Mouse (Mus musculus): ENCODE measurements at regions not wholly inside any gene's neighbourhood (a gene's known extent, or its start where the extent isn't known, plus 50 kb on each side); places are given as distances from the start of the nearest gene placed in this dataset.
A peak's percentile ranks its signal among the peaks of the same experiment; 100 is the strongest.

GRCm38 (mm10) chr4:26543833-26544232 is 197.1 kb upstream of the Manea start:
- Histone ChIP-seq H3K9ac (ENCODE audit: low read depth, low read length) (no peak overlapping the region), H3K9me3 (replicated peaks; ENCODE audit: low read length) (no peaks in the 10 kb centered on the region), H3K27ac (no peak overlapping the region), H3K4me1 (replicated peaks; ENCODE audit: insufficient read depth, low read length) (no peaks in the 10 kb centered on the region), H3K27me3 (ENCODE audit: insufficient read depth, low read length) (no peaks in the 10 kb centered on the region), H3K4me2 (ENCODE audit: low read length) (no peak overlapping the region), H3K36me3 (ENCODE audit: insufficient read depth, low read length) (no peaks in the 10 kb centered on the region), H3K4me3 (replicated peaks; ENCODE audit: low read depth, low read length) (no peak overlapping the region)
- TF ChIP-seq CTCF (IDR thresholded peaks at IDR 0.05; ENCODE audit: low read depth), result peak; percentile 69
- DNase-seq (ENCODE audit: low spot score) (peak; percentile 81), ATAC-seq (replicated peaks; ENCODE audit: low FRiP score, low read depth) (no peak)
- WGBS, result 43% methylated on average over 1 of the region's 1 CpGs

GRCm38 (mm10) chr4:26542511-26542910 is 195.8 kb upstream of the Manea start:
- Histone ChIP-seq H3K4me2 (ENCODE audit: low read length) (no peak overlapping the region), H3K4me3 (replicated peaks; ENCODE audit: low read depth, low read length) (no peak overlapping the region), H3K27ac (no peak overlapping the region), H3K9me3 (replicated peaks; ENCODE audit: low read length) (no peaks in the 10 kb centered on the region), H3K36me3 (ENCODE audit: insufficient read depth, low read length) (no peaks in the 10 kb centered on the region), H3K4me1 (replicated peaks; ENCODE audit: insufficient read depth, low read length) (no peaks in the 10 kb centered on the region), H3K27me3 (ENCODE audit: insufficient read depth, low read length) (no peaks in the 10 kb centered on the region), H3K9ac (ENCODE audit: low read depth, low read length) (no peak overlapping the region)
- 54% methylated on average over 2 of the region's 2 CpGs for WGBS
- no peak for TF ChIP-seq CTCF (IDR thresholded peaks at IDR 0.05; ENCODE audit: low read depth)
- ATAC-seq (replicated peaks; ENCODE audit: low FRiP score, low read depth) (no peak), DNase-seq (ENCODE audit: low spot score) (no peak)

GRCm38 (mm10) chr4:26508004-26508403 is 161.3 kb upstream of the Manea start:
- Histone ChIP-seq H3K4me3 (replicated peaks; ENCODE audit: low read depth, low read length) (no peak overlapping the region), H3K27me3 (ENCODE audit: insufficient read depth, low read length) (no peaks in the 10 kb centered on the region), H3K36me3 (ENCODE audit: insufficient read depth, low read length) (no peaks in the 10 kb centered on the region), H3K9me3 (replicated peaks; ENCODE audit: low read length) (no peaks in the 10 kb centered on the region), H3K4me1 (replicated peaks; ENCODE audit: insufficient read depth, low read length) (no peaks in the 10 kb centered on the region), H3K4me2 (ENCODE audit: low read length) (no peak overlapping the region), H3K9ac (ENCODE audit: low read depth, low read length) (no peak overlapping the region), H3K27ac (no peak overlapping the region)
- no peak for ATAC-seq (replicated peaks; ENCODE audit: low FRiP score, low read depth)
- whole genome bisulfite sequencing, result 76% methylated on average over 5 of the region's 5 CpGs
- no peak for DNase-seq (ENCODE audit: low spot score)
- no peak for TF ChIP-seq CTCF (IDR thresholded peaks at IDR 0.05; ENCODE audit: low read depth)

- H3K27ac ChIP-seq, result no peak overlapping the region
- no peak overlapping the region for H3K9ac ChIP-seq (ENCODE audit: low read depth, low read length)
- no peaks in the 10 kb centered on the region for H3K9me3 ChIP-seq (replicated peaks; ENCODE audit: low read length)
- no peaks in the 10 kb centered on the region for H3K36me3 ChIP-seq (ENCODE audit: insufficient read depth, low read length)
- H3K4me1 ChIP-seq (replicated peaks; ENCODE audit: insufficient read depth, low read length), result no peaks in the 10 kb centered on the region
- no peak overlapping the region for H3K4me3 ChIP-seq (replicated peaks; ENCODE audit: low read depth, low read length)
- DNase-seq (ENCODE audit: low spot score) (peak; percentile 11), ATAC-seq (replicated peaks; ENCODE audit: low FRiP score, low read depth) (no peak)
- H3K27me3 ChIP-seq (ENCODE audit: insufficient read depth, low read length), result no peaks in the 10 kb centered on the region
- H3K4me2 ChIP-seq (ENCODE audit: low read length), result no peak overlapping the region
- TF ChIP-seq CTCF (IDR thresholded peaks at IDR 0.05; ENCODE audit: low read depth), result peak; percentile 70
These were observed 147.6 kb upstream of the Manea start for GRCm38 (mm10) chr4:26494262-26494661.

GRCm38 (mm10) chr4:26474913-26475312 is 128.2 kb upstream of the Manea start:
- H3K4me3 ChIP-seq (replicated peaks; ENCODE audit: low read depth, low read length), result no peak overlapping the region
- no peaks in the 10 kb centered on the region for H3K36me3 ChIP-seq (ENCODE audit: insufficient read depth, low read length)
- no peak overlapping the region for H3K27ac ChIP-seq
- no peak for TF ChIP-seq CTCF (IDR thresholded peaks at IDR 0.05; ENCODE audit: low read depth)
- DNase-seq (ENCODE audit: low spot score), result no peak
- H3K4me2 ChIP-seq (ENCODE audit: low read length), result no peak overlapping the region
- 84% methylated on average over 1 of the region's 1 CpGs for WGBS
- ATAC-seq (replicated peaks; ENCODE audit: low FRiP score, low read depth), result no peak
- no peak overlapping the region for H3K9ac ChIP-seq (ENCODE audit: low read depth, low read length)
- no peaks in the 10 kb centered on the region for H3K9me3 ChIP-seq (replicated peaks; ENCODE audit: low read length)
- no peaks in the 10 kb centered on the region for H3K4me1 ChIP-seq (replicated peaks; ENCODE audit: insufficient read depth, low read length)
- H3K27me3 ChIP-seq (ENCODE audit: insufficient read depth, low read length), result no peaks in the 10 kb centered on the region

GRCm38 (mm10) chr4:26441533-26441932 is 94.8 kb upstream of the Manea start:
- DNase-seq (ENCODE audit: low spot score) (peak; percentile 10), ATAC-seq (replicated peaks; ENCODE audit: low FRiP score, low read depth) (peak; percentile 80)
- 46% methylated on average over 1 of the region's 1 CpGs for WGBS
- no peak overlapping the region for H3K4me3 ChIP-seq (replicated peaks; ENCODE audit: low read depth, low read length)
- no peaks in the 10 kb centered on the region for H3K27me3 ChIP-seq (ENCODE audit: insufficient read depth, low read length)
- H3K36me3 ChIP-seq (ENCODE audit: insufficient read depth, low read length), result no peaks in the 10 kb centered on the region
- no peak overlapping the region for H3K9ac ChIP-seq (ENCODE audit: low read depth, low read length)
- H3K4me1 ChIP-seq (replicated peaks; ENCODE audit: insufficient read depth, low read length), result no peaks in the 10 kb centered on the region
- no peak overlapping the region for H3K4me2 ChIP-seq (ENCODE audit: low read length)
- TF ChIP-seq CTCF (IDR thresholded peaks at IDR 0.05; ENCODE audit: low read depth), result no peak
- H3K9me3 ChIP-seq (replicated peaks; ENCODE audit: low read length), result no peaks in the 10 kb centered on the region
- H3K27ac ChIP-seq, result no peak overlapping the region

GRCm38 (mm10) chr4:26422084-26422483 is 75.4 kb upstream of the Manea start:
- H3K27me3 ChIP-seq (ENCODE audit: insufficient read depth, low read length), result no peaks in the 10 kb centered on the region
- ATAC-seq (replicated peaks; ENCODE audit: low FRiP score, low read depth), result 0 out of 2 replicates have a peak, but pooled peaks have one; percentile 21

More at GRCm38 (mm10) chr4:26422084-26422483, 75.4 kb upstream of the Manea start:
- Histone ChIP-seq H3K9ac (ENCODE audit: low read depth, low read length) (no peak overlapping the region), H3K4me3 (replicated peaks; ENCODE audit: low read depth, low read length) (no peak overlapping the region), H3K4me1 (replicated peaks; ENCODE audit: insufficient read depth, low read length) (no peaks in the 10 kb centered on the region), H3K4me2 (ENCODE audit: low read length) (no peak overlapping the region), H3K27ac (no peak overlapping the region), H3K36me3 (ENCODE audit: insufficient read depth, low read length) (no peaks in the 10 kb centered on the region), H3K9me3 (replicated peaks; ENCODE audit: low read length) (no peaks in the 10 kb centered on the region)
- no peak for TF ChIP-seq CTCF (IDR thresholded peaks at IDR 0.05; ENCODE audit: low read depth)
- DNase-seq (ENCODE audit: low spot score), result no peak

Data from kidney, postnatal 0 days (tissue).